Mouse (Mus musculus) MEL (cell line): ENCODE measurements around the gene Ubn1.

ENCODE experiments used
- CHD2 ChIP-seq: IDR thresholded peaks from 2 replicates; pipeline ENCODE4 v1.6.1; 2011; ENCODE audit warnings: low read length, improper control_type of control experiment
- CTCF ChIP-seq, 3 experiments: IDR thresholded peaks in 2 of 3; conservative IDR thresholded peaks in 1 of 3; 2 replicates each; pipeline ENCODE4 v1.5.1; 2011 to 2012; ENCODE audit warnings: low read length in 3 of 3, low read depth in 2 of 3, mild to moderate bottlenecking in 2 of 3, improper control_type of control experiment in 1 of 3, inconsistent platforms in 1 of 3, mixed read lengths in 1 of 3, moderate library complexity in 1 of 3; ENCODE audit not compliant: control insufficient read depth in 1 of 3, insufficient read depth in 1 of 3, poor library complexity in 1 of 3, severe bottlenecking in 1 of 3
- EP300 ChIP-seq, 2 experiments: IDR thresholded peaks; 2 replicates each; pipeline ENCODE4 v1.6.1; 2011; ENCODE audit warnings: improper control_type of control experiment in 2 of 2, low read length in 2 of 2, low read depth in 1 of 2, mild to moderate bottlenecking in 1 of 2
- ETS1 ChIP-seq: IDR thresholded peaks from 2 replicates; pipeline ENCODE4 v1.6.1; 2012; ENCODE audit warnings: low read depth, mild to moderate bottlenecking, inconsistent platforms, low read length, improper control_type of control experiment, moderate library complexity
- KAT2A ChIP-seq: conservative IDR thresholded peaks from 2 replicates; pipeline ENCODE4 v1.6.1; 2012; ENCODE audit warnings: low read depth, low read length, improper control_type of control experiment, inconsistent platforms
- MYB ChIP-seq: IDR thresholded peaks from 2 replicates; pipeline ENCODE4 v1.6.1; 2011; ENCODE audit warnings: mild to moderate bottlenecking, low read depth, low read length, improper control_type of control experiment
- POLR2A ChIP-seq, 2 experiments: IDR thresholded peaks; 2 replicates each; pipeline ENCODE4 v1.6.1; 2011 to 2012; ENCODE audit warnings: low read length in 2 of 2, mild to moderate bottlenecking in 2 of 2, control low read depth in 1 of 2, improper control_type of control experiment in 1 of 2, low read depth in 1 of 2, moderate library complexity in 1 of 2; ENCODE audit not compliant: control insufficient read depth in 1 of 2, insufficient read depth in 1 of 2, poor library complexity in 1 of 2
- SIN3A ChIP-seq: IDR thresholded peaks from 2 replicates; pipeline ENCODE4 v1.6.1; 2012; ENCODE audit warnings: low read length, improper control_type of control experiment, inconsistent platforms
- ZKSCAN1 ChIP-seq: IDR thresholded peaks from 2 replicates; pipeline ENCODE4 v1.6.1; 2012; ENCODE audit warnings: low read depth, mild to moderate bottlenecking, inconsistent platforms, low read length, improper control_type of control experiment, moderate library complexity

DNA sequence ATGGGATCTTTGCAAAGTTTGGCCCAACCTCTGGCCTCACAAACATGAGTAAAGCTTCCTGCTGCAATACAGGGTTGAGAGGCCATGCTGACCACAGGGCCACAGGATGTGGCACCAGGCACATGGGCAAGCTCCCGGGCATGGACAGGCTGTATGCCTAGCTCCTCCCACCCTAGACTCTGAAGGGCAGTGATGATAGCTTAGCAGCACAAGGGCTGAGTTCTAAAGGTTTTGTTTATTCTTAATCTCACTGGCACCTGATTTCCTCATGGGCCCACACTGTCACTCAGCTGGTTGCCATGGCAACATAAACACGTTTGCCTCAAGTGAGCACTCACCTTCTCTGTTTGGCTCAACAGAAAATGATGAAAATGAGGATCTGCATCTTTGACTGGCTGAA is 20.0 kb upstream of the Ubn1 start:
- no peak for TF ChIP-seq EP300 (IDR thresholded peaks at IDR 0.05; ENCODE audit: low read depth in 1 of 2, low read length in 2 of 2)
- TF ChIP-seq MYB, result no peak
- TF ChIP-seq SIN3A, result no peak
- no peak for TF ChIP-seq CTCF (IDR thresholded peaks at IDR 0.05 in 2 of 3, conservative IDR thresholded peaks at IDR 0.05 in 1 of 3; ENCODE audit: control insufficient read depth in 1 of 3, insufficient read depth in 1 of 3, low read depth in 2 of 3, low read length in 3 of 3, poor library complexity in 1 of 3, severe bottlenecking in 1 of 3)
- no peak for TF ChIP-seq POLR2A (IDR thresholded peaks at IDR 0.05; ENCODE audit: control insufficient read depth in 1 of 2, insufficient read depth in 1 of 2, low read depth in 1 of 2, low read length in 2 of 2, poor library complexity in 1 of 2)
- TF ChIP-seq ZKSCAN1, result no peak
- TF ChIP-seq ETS1, result no peak
- TF ChIP-seq KAT2A, result no peak
- no peak for TF ChIP-seq CHD2
